Mouse (Mus musculus): Measurements from ENCODE around the gene Mybphl.

DNA sequence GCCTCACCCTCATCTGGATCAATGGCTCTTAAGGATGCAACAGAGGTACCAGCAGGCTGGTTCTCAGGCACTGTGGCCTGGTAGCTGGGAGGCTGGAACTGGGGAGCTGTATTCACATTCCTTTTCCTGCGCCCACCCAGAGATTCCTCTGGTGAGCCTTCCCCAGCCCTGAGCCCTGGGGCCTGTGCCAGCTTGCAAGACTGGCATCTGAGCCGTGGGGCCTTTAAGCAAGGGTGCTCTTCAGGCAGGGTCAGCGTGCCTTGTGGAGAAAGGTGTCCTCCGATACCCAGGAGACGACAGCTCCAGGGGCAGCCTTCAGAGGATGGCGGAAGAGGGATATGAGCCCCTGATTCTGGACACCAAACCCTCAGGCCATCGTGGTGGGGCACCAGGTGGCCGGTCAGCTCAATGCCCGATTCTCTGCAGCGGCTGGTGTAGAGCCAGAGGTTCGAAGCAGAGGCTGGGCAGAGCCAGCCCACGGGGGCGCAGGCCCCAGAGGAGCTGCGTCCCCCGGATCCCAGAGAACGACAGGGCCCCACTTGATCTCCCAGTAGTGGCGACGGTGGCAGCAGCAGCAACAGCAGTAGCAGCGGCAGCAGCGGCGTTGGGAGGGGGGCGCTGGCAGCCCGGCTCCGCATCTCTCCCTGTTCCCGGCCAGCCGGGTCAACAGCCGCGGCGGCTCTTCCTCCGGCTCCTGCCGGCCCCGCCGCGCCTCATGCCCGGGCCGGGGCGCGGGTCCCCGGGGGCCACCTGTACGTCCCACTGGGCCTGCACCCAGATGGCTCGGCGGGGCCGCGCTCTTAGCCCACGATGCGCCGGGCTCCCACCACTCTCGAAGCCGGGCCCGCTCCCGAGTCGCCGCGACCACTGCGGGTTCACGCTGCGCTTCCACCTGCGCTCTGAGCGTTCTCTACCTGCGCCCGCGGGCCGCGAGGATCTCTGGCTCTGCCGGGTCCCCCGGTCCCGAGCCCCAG, 50.4 kb downstream of the Mybphl start, which contains the start of gene Celsr2:
- TF ChIP-seq CTCF (IDR thresholded peaks at IDR 0.05; ENCODE audit: low read depth) (no peak), EP300 (IDR thresholded peaks at IDR 0.05; ENCODE audit: low read depth) (no peak)
